Mouse (Mus musculus) myocyte (in vitro differentiated cells): Measurements from ENCODE around the gene S1pr3. TPM values are rescaled to one million over a fixed set of nuclear protein-coding genes. Genes with fewer than 3 reads are reported as not detected.

Experiments used
- H3K27me3 ChIP-seq: one replicate; pipeline ENCODE4 v1.6.1; 2011; ENCODE audit not compliant: control insufficient read depth, insufficient read depth, insufficient read length
- H3K36me3 ChIP-seq: one replicate; pipeline ENCODE4 v1.6.1; 2011; ENCODE audit not compliant: control insufficient read depth, insufficient read depth
- H3K4me2 ChIP-seq: one replicate; pipeline ENCODE4 v1.6.1; 2011; ENCODE audit warnings: low read depth, control low read depth
- H3K4me3 ChIP-seq: one replicate; pipeline ENCODE4 v1.5.1; 2011; ENCODE audit warnings: mild to moderate bottlenecking, control low read depth, moderate library complexity
- H3K79me2 ChIP-seq: one replicate; pipeline ENCODE4 v1.6.1; 2011; ENCODE audit not compliant: control insufficient read depth, insufficient read depth
- H3ac ChIP-seq: one replicate; pipeline ENCODE4 v1.6.1; 2011; ENCODE audit not compliant: control insufficient read depth, insufficient read length
- CEBPB ChIP-seq: IDR thresholded peaks from 2 replicates; pipeline ENCODE4 v1.6.1; 2011; ENCODE audit warnings: mild to moderate bottlenecking, moderate library complexity; ENCODE audit not compliant: poor library complexity, insufficient read depth, severe bottlenecking
- E2F4 ChIP-seq: IDR thresholded peaks from one replicate; pipeline ENCODE4 v1.6.1; 2011; ENCODE audit warnings: mild to moderate bottlenecking, control low read depth, moderate library complexity; ENCODE audit not compliant: insufficient read depth
- MAX ChIP-seq: IDR thresholded peaks from one replicate; pipeline ENCODE4 v1.6.1; 2011; ENCODE audit warnings: low read depth, mild to moderate bottlenecking, control low read depth
- MYOD1 ChIP-seq, 3 experiments: IDR thresholded peaks; one replicate each; pipeline ENCODE4 v1.6.1; 2011; ENCODE audit warnings: control low read depth in 2 of 3, low read depth in 2 of 3, mild to moderate bottlenecking in 2 of 3, moderate library complexity in 1 of 3; ENCODE audit not compliant: insufficient read length in 2 of 3, control insufficient read depth in 1 of 3
- MYOG ChIP-seq, 3 experiments: IDR thresholded peaks; one replicate each; pipeline ENCODE4 v1.6.1; 2011; ENCODE audit warnings: control low read depth in 2 of 3, low read depth in 2 of 3, mild to moderate bottlenecking in 2 of 3; ENCODE audit not compliant: insufficient read length in 2 of 3, control insufficient read depth in 1 of 3, insufficient read depth in 1 of 3
- POLR2A ChIP-seq: IDR thresholded peaks from one replicate; pipeline ENCODE4 v1.6.1; 2011; ENCODE audit warnings: low read depth, mild to moderate bottlenecking, control low read depth, moderate library complexity; ENCODE audit not compliant: insufficient read length
- POLR2AphosphoS2 ChIP-seq: IDR thresholded peaks from one replicate; pipeline ENCODE4 v1.6.1; 2011; ENCODE audit warnings: low read depth, control low read depth; ENCODE audit not compliant: insufficient read length
- REST ChIP-seq: IDR thresholded peaks from one replicate; pipeline ENCODE4 v1.6.1; 2011; ENCODE audit warnings: mild to moderate bottlenecking, control low read depth, moderate library complexity; ENCODE audit not compliant: insufficient read depth, insufficient read length
- SRF ChIP-seq: IDR thresholded peaks from one replicate; pipeline ENCODE4 v1.6.1; 2011; ENCODE audit warnings: low read depth; ENCODE audit not compliant: control insufficient read depth, insufficient read length
- TCF12 ChIP-seq: IDR thresholded peaks from one replicate; pipeline ENCODE4 v1.6.1; 2011; ENCODE audit warnings: mild to moderate bottlenecking, control low read depth; ENCODE audit not compliant: poor library complexity, insufficient read depth, severe bottlenecking
- TCF3 ChIP-seq: IDR thresholded peaks from one replicate; pipeline ENCODE4 v1.6.1; 2011; ENCODE audit warnings: low read depth, control low read depth; ENCODE audit not compliant: insufficient read length
- USF1 ChIP-seq: IDR thresholded peaks from one replicate; pipeline ENCODE4 v1.6.1; 2011; ENCODE audit warnings: low read depth, mild to moderate bottlenecking, control low read depth, moderate library complexity
- polyA plus RNA-seq: library from polyadenylated mRNA; unstranded; fragments of >200 nt; fragmentation: generic; extraction: Trizol; gene quantifications from one replicate; pipeline ENCODE4 v1.2.1, GENCODE M21; 2012; ENCODE audit warnings: missing spikeins

S1pr3 gene
- polyA plus RNA-seq, result 9.7 TPM

DNA sequence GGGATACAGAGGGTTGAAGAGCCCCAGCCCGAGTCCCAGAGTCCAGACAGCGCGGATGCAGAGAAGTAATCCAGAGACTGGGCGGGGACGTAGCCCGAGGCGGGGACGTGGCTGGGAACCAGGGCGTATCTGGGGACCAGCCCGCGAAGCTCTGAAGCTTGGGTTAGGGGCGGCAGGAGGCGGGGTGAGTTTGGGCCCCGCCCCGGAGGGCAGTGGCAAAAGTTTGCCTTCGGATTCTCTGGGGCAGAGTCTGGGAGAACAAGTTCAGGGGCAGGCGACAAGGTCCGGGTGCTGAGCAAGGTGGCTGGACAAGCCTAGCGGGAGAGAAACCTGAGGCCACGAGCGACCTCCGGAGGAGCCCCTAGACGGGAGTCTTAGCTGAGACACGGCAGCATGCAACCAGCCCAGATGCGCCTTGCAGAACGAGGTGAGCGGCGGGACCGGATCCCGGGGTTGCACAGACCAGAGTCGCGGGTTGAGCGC lies at the start of gene S1pr3:
TSS of gene S1pr3 (plus strand) at position 121 of the 483 bp plus-strand sequence.
- Histone ChIP-seq H3K79me2 (peaks cover 18% of the 10 kb centered on the region), H3ac (no peak within 1 kb of the TSS), H3K4me3 (peak within 1 kb of the TSS; percentile 35), H3K27me3 (no peaks in the 10 kb centered on the region), H3K4me2 (peak within 1 kb of the TSS; percentile 88), H3K36me3 (no peaks in the 10 kb centered on the region)
- TF ChIP-seq POLR2A (peak; percentile 61), CEBPB (no peak), REST (no peak), USF1 (no peak), MYOD1 (IDR thresholded peaks at IDR 0.05; ENCODE audit: control insufficient read depth in 1 of 3, insufficient read length in 2 of 3, low read depth in 2 of 3) (no peak), TCF3 (no peak)

- TF ChIP-seq REST (no peak), TCF12 (no peak), TCF3 (no peak), USF1 (no peak), POLR2AphosphoS2 (no peak), SRF (no peak), E2F4 (no peak), MYOD1 (IDR thresholded peaks at IDR 0.05; ENCODE audit: control insufficient read depth in 1 of 3, insufficient read length in 2 of 3, low read depth in 2 of 3) (no peak), MAX (no peak), POLR2A (no peak), MYOG (IDR thresholded peaks at IDR 0.05; ENCODE audit: control insufficient read depth in 1 of 3, insufficient read depth in 1 of 3, insufficient read length in 2 of 3, low read depth in 2 of 3) (no peak), CEBPB (no peak)
- H3K36me3 ChIP-seq, result no peaks in the 10 kb centered on the region
- no peaks in the 10 kb centered on the region for H3K27me3 ChIP-seq
- H3K79me2 ChIP-seq, result no peaks in the 10 kb centered on the region
- no peak overlapping the region for H3K4me3 ChIP-seq
- H3ac ChIP-seq, result no peak overlapping the region
- H3K4me2 ChIP-seq, result no peak overlapping the region
These were observed 47.9 kb upstream of the S1pr3 start for GRCm38 (mm10) chr13:51360441-51360962.

DNA sequence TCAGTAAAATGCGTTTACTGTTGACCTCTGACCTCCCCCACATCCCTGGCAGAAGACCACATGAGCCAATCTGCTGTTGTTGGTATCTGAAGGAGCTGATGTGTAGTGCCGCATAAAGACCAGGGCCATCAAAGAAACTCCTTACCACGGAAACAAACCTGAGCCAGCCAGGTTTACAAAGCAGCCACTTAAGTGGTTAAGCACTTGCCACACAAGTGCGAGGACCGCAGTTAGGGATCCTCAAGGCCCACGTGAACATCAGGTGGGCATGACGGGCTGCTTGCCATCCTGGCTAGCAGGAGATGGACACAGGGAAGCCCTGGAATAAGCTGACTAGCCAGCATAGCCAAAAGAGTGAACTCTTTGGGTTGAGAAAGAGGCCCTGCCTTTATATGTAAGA lies 45.0 kb upstream of the S1pr3 start:
- Histone ChIP-seq H3K27me3 (no peaks in the 10 kb centered on the region), H3ac (no peak overlapping the region), H3K79me2 (no peaks in the 10 kb centered on the region), H3K4me2 (no peak overlapping the region), H3K4me3 (no peak overlapping the region), H3K36me3 (no peaks in the 10 kb centered on the region)
- TF ChIP-seq MAX, result no peak
- no peak for TF ChIP-seq REST
- TF ChIP-seq CEBPB, result no peak
- TF ChIP-seq MYOG (IDR thresholded peaks at IDR 0.05; ENCODE audit: control insufficient read depth in 1 of 3, insufficient read depth in 1 of 3, insufficient read length in 2 of 3, low read depth in 2 of 3), result no peak
- no peak for TF ChIP-seq SRF
- TF ChIP-seq TCF12, result no peak
- TF ChIP-seq MYOD1 (IDR thresholded peaks at IDR 0.05; ENCODE audit: control insufficient read depth in 1 of 3, insufficient read length in 2 of 3, low read depth in 2 of 3), result no peak

DNA sequence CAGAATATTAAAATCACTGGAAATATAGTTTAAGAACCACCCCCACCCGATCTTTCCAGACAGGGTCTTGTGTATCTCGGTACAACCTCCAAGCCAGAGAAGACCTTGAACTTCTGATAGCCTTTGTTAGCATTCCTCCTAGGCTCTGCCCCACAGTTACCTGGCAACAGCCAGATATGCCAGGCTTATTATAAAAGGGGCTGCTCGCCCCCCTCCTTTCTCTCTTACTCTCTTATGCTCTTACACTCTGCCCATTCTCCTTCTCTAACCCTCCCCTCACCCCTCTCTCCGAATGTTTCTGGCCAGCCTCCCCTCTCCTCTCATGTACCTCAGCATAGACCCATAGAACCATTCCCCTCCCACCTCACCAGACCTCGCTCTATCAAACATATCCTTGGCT lies 44.5 kb upstream of the S1pr3 start:
- TF ChIP-seq TCF3 (no peak), POLR2AphosphoS2 (no peak), E2F4 (no peak), MYOG (IDR thresholded peaks at IDR 0.05; ENCODE audit: control insufficient read depth in 1 of 3, insufficient read depth in 1 of 3, insufficient read length in 2 of 3, low read depth in 2 of 3) (no peak), TCF12 (no peak), MYOD1 (IDR thresholded peaks at IDR 0.05; ENCODE audit: control insufficient read depth in 1 of 3, insufficient read length in 2 of 3, low read depth in 2 of 3) (no peak), SRF (no peak), POLR2A (no peak), USF1 (no peak), REST (no peak)
- no peaks in the 10 kb centered on the region for H3K79me2 ChIP-seq

DNA sequence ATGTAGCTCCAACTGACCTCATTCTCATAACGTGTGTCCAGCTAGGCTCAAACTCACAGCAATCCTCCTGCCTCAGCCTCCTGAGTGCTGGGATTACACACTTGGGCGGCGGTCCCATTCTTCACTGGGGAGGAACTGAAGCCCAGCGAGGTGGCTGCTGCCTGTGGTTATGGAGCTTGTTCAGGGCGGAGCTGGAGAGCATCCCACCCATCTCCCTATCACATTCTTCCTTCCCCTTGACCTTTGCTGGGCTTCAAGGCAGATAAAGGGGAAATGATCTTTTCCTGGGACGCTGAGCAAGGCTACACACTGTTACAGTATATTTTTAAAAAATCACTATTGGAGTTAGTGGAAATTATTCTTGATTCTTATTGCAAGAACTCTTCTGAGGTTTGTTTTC lies 43.2 kb upstream of the S1pr3 start:
- Histone ChIP-seq H3ac (no peak overlapping the region), H3K79me2 (no peaks in the 10 kb centered on the region), H3K4me3 (no peak overlapping the region), H3K36me3 (no peaks in the 10 kb centered on the region), H3K27me3 (no peaks in the 10 kb centered on the region), H3K4me2 (no peak overlapping the region)
- TF ChIP-seq MYOD1 (IDR thresholded peaks at IDR 0.05; ENCODE audit: control insufficient read depth in 1 of 3, insufficient read length in 2 of 3, low read depth in 2 of 3) (no peak), POLR2A (no peak)

More for the DNA sequence above, 44.5 kb upstream of the S1pr3 start:
- no peaks in the 10 kb centered on the region for H3K36me3 ChIP-seq
- no peak overlapping the region for H3K4me2 ChIP-seq
- H3K27me3 ChIP-seq, result no peaks in the 10 kb centered on the region
- H3ac ChIP-seq, result no peak overlapping the region
- H3K4me3 ChIP-seq, result no peak overlapping the region
